Mouse (Mus musculus) C2C12 (cell line): ENCODE measurements around the gene Gm5089. TPM values are rescaled to one million over a fixed set of nuclear protein-coding genes. Genes with fewer than 3 reads are reported as not detected.

Experiments
- H3K27me3 ChIP-seq: one replicate; pipeline ENCODE4 v1.6.1; 2011; ENCODE audit not compliant: control insufficient read depth, insufficient read depth, insufficient read length
- H3K36me3 ChIP-seq: one replicate; pipeline ENCODE4 v1.6.1; 2011; ENCODE audit not compliant: control insufficient read depth, insufficient read depth
- H3K4me3 ChIP-seq: one replicate; pipeline ENCODE4 v1.5.1; 2011; ENCODE audit warnings: mild to moderate bottlenecking, control low read depth; ENCODE audit not compliant: poor library complexity, insufficient read depth, severe bottlenecking
- H3K79me2 ChIP-seq: one replicate; pipeline ENCODE4 v1.6.1; 2011; ENCODE audit not compliant: control insufficient read depth, insufficient read depth
- H3K79me3 ChIP-seq: one replicate; pipeline ENCODE4 v1.6.1; 2011; ENCODE audit warnings: low read depth, control low read depth
- H3ac ChIP-seq: one replicate; pipeline ENCODE3; 2011; ENCODE audit warnings: low read depth; ENCODE audit not compliant: control insufficient read depth, insufficient read length
- CEBPB ChIP-seq: IDR thresholded peaks from one replicate; pipeline ENCODE4 v1.6.1; 2011; ENCODE audit warnings: low read depth, mild to moderate bottlenecking, control low read depth, moderate library complexity
- CTCF ChIP-seq: IDR thresholded peaks from one replicate; pipeline ENCODE4 v1.5.1; 2011; ENCODE audit not compliant: control insufficient read depth, insufficient read depth, insufficient read length
- FOSL1 ChIP-seq: IDR thresholded peaks from one replicate; pipeline ENCODE4 v1.8.0; 2011; ENCODE audit warnings: mild to moderate bottlenecking, low read length; ENCODE audit not compliant: poor library complexity, insufficient read depth, severe bottlenecking
- MAX ChIP-seq: IDR thresholded peaks from one replicate; pipeline ENCODE4 v1.6.1; 2011; ENCODE audit warnings: mild to moderate bottlenecking, control low read depth
- MYOD1 ChIP-seq: IDR thresholded peaks from one replicate; pipeline ENCODE4 v1.6.1; 2011; ENCODE audit warnings: low read depth; ENCODE audit not compliant: control insufficient read depth, insufficient read length
- MYOG ChIP-seq: IDR thresholded peaks from one replicate; pipeline ENCODE4 v1.6.1; 2011; ENCODE audit not compliant: control insufficient read depth, insufficient read length; ENCODE audit errors: extremely low read depth
- USF1 ChIP-seq: IDR thresholded peaks from one replicate; pipeline ENCODE4 v1.6.1; 2011; ENCODE audit warnings: low read depth, mild to moderate bottlenecking, control low read depth, moderate library complexity
- polyA plus RNA-seq: library from polyadenylated mRNA; unstranded; fragments of >200 nt; fragmentation: generic; extraction: Trizol; gene quantifications from one replicate; pipeline ENCODE4 v1.2.1, GENCODE M21; 2012; ENCODE audit warnings: missing spikeins

Gene Gm5089
- polyA plus RNA-seq, 1 experiment: not detected

DNA sequence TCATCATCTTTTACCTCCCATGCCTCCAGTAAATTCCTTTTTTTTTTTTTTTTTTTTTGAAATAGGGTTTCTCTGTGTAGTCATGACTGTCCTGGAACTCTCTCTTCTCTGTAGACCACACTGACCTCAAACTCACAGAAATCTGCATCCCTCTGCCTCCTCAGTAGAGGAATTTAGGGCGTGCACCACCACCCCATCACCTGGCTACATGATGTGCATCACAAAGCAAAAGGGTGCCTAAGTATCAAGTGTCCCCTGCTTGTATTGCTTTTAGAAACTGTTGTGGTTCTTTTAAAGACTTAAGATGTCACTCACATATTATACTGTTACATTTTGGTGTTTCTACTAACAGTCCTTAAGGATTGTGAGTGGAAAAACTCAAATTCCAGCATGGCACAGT lies 57.8 kb downstream of the Gm5089 start:
- H3K79me2 ChIP-seq: no peaks in the 10 kb centered on the region
- no peaks in the 10 kb centered on the region for H3K36me3 ChIP-seq
- H3K4me3 ChIP-seq: no peak overlapping the region
- no peak for TF ChIP-seq CTCF
- TF ChIP-seq MYOD1: no peak
- no peak for TF ChIP-seq MYOG
- no peak for TF ChIP-seq FOSL1
- no peak for TF ChIP-seq CEBPB
- no peak for TF ChIP-seq USF1
- no peak for TF ChIP-seq MAX
- no peaks in the 10 kb centered on the region for H3K27me3 ChIP-seq
- H3ac ChIP-seq: no peak overlapping the region
- no peaks in the 10 kb centered on the region for H3K79me3 ChIP-seq

GRCm38 (mm10) chr14:122390935-122391334 lies 60.0 kb downstream of the Gm5089 start:
- H3K36me3 ChIP-seq: no peaks in the 10 kb centered on the region
- no peaks in the 10 kb centered on the region for H3K79me3 ChIP-seq
- no peaks in the 10 kb centered on the region for H3K79me2 ChIP-seq
- no peak overlapping the region for H3ac ChIP-seq
- no peak overlapping the region for H3K4me3 ChIP-seq
- H3K27me3 ChIP-seq: no peaks in the 10 kb centered on the region
- TF ChIP-seq MYOG (no peak), MAX (no peak), FOSL1 (no peak), MYOD1 (no peak), USF1 (no peak), CTCF (no peak), CEBPB (no peak)

GRCm38 (mm10) chr14:122389684-122390370 lies 61.1 kb downstream of the Gm5089 start:
- TF ChIP-seq CEBPB: no peak
- no peak for TF ChIP-seq MYOD1
- TF ChIP-seq FOSL1: no peak
- no peak for TF ChIP-seq CTCF
- TF ChIP-seq USF1: no peak
- TF ChIP-seq MYOG: no peak
- TF ChIP-seq MAX: no peak
- Histone ChIP-seq H3K79me2 (no peaks in the 10 kb centered on the region), H3K27me3 (no peaks in the 10 kb centered on the region), H3K79me3 (no peaks in the 10 kb centered on the region), H3K4me3 (no peak overlapping the region), H3ac (no peak overlapping the region), H3K36me3 (no peaks in the 10 kb centered on the region)

GRCm38 (mm10) chr14:122388431-122389031 lies 62.4 kb downstream of the Gm5089 start:
- Histone ChIP-seq H3K79me3 (no peaks in the 10 kb centered on the region), H3K36me3 (no peaks in the 10 kb centered on the region), H3ac (no peak overlapping the region), H3K27me3 (no peaks in the 10 kb centered on the region), H3K79me2 (no peaks in the 10 kb centered on the region), H3K4me3 (no peak overlapping the region)
- no peak for TF ChIP-seq MYOG
- no peak for TF ChIP-seq MAX
- TF ChIP-seq CEBPB: no peak
- no peak for TF ChIP-seq MYOD1
- no peak for TF ChIP-seq CTCF
- no peak for TF ChIP-seq USF1
- no peak for TF ChIP-seq FOSL1

DNA sequence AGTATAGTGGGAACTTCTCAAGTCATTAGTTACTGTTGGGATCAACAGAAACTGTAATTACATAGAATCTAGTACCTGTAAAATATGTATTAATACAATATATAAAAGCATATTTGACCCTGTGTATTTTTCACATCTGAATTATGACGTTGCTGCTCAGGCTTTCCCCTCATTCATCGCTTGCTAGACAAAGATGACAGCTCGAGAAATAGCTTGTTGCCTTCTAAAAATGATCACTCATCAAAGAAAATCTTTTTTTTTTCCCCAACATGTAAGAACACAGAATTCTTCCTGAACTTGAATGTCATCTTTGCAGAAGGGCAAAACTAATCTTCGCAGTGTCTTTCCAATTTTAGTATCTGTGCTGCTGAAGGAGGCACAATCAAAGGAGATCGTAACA lies 63.1 kb downstream of the Gm5089 start:
- Histone ChIP-seq H3ac (no peak overlapping the region), H3K27me3 (no peaks in the 10 kb centered on the region), H3K79me3 (no peaks in the 10 kb centered on the region), H3K4me3 (no peak overlapping the region), H3K36me3 (no peaks in the 10 kb centered on the region), H3K79me2 (no peaks in the 10 kb centered on the region)
- TF ChIP-seq MAX: no peak
- no peak for TF ChIP-seq USF1
- no peak for TF ChIP-seq FOSL1
- no peak for TF ChIP-seq CEBPB
- TF ChIP-seq MYOG: no peak
- no peak for TF ChIP-seq MYOD1
- no peak for TF ChIP-seq CTCF
